Mouse (Mus musculus) erythroblast, embryonic 14.5 days (primary cell): ENCODE results near the gene Mrpl2. TPM values are rescaled to one million over a fixed set of nuclear protein-coding genes. Genes with fewer than 3 reads are reported as not detected.

ENCODE experiments used
- H3K27me3 ChIP-seq: 2 replicates; pipeline ENCODE4 v1.6.1; 2012; ENCODE audit warnings: inconsistent platforms; ENCODE audit not compliant: control insufficient read depth
- H3K36me3 ChIP-seq: 2 replicates; pipeline ENCODE4 v1.6.1; 2012; ENCODE audit warnings: mild to moderate bottlenecking, inconsistent platforms; ENCODE audit not compliant: control insufficient read depth
- H3K4me1 ChIP-seq: 2 replicates; pipeline ENCODE4 v1.6.1; 2012; ENCODE audit warnings: inconsistent platforms; ENCODE audit not compliant: control insufficient read depth
- H3K4me3 ChIP-seq: replicated peaks from 2 replicates; pipeline ENCODE3; 2012; ENCODE audit warnings: moderate library complexity, mild to moderate bottlenecking, inconsistent platforms
- H3K9me3 ChIP-seq: 2 replicates; pipeline ENCODE4 v1.6.1; 2012; ENCODE audit warnings: low read length, inconsistent platforms, mixed read lengths; ENCODE audit not compliant: control insufficient read depth
- GATA1 ChIP-seq: IDR thresholded peaks from 2 replicates; pipeline ENCODE4 v1.6.1; 2012; ENCODE audit warnings: low read length, inconsistent platforms, mixed read lengths
- TAL1 ChIP-seq: IDR thresholded peaks from 3 replicates; pipeline ENCODE4 v1.6.1; 2012; ENCODE audit warnings: low read length, inconsistent platforms, mixed read lengths
- polyA plus RNA-seq: library from polyadenylated mRNA; stranded (reverse); fragments of >175 nt; gene quantifications from 2 replicates; pipeline ENCODE4 v1.2.3, GENCODE M21; 2012

Gene Mrpl2
- polyA plus RNA-seq, 1 experiment: 34.1 TPM

GRCm38 (mm10) chr17:46611316-46611715 lies 34.7 kb upstream of the Mrpl2 start:
- Histone ChIP-seq H3K27me3 (no peaks in the 10 kb centered on the region), H3K4me1 (peaks cover 3% of the 10 kb centered on the region), H3K4me3 (no peak overlapping the region), H3K36me3 (no peaks in the 10 kb centered on the region), H3K9me3 (no peaks in the 10 kb centered on the region)
- TF ChIP-seq TAL1 (no peak), GATA1 (no peak)

GRCm38 (mm10) chr17:46612189-46612588 lies 33.8 kb upstream of the Mrpl2 start:
- H3K4me3 ChIP-seq: no peak overlapping the region
- H3K9me3 ChIP-seq: no peaks in the 10 kb centered on the region
- TF ChIP-seq TAL1 (no peak), GATA1 (no peak)
- H3K36me3 ChIP-seq: no peaks in the 10 kb centered on the region
- H3K4me1 ChIP-seq: peaks cover 3% of the 10 kb centered on the region
- no peaks in the 10 kb centered on the region for H3K27me3 ChIP-seq

DNA sequence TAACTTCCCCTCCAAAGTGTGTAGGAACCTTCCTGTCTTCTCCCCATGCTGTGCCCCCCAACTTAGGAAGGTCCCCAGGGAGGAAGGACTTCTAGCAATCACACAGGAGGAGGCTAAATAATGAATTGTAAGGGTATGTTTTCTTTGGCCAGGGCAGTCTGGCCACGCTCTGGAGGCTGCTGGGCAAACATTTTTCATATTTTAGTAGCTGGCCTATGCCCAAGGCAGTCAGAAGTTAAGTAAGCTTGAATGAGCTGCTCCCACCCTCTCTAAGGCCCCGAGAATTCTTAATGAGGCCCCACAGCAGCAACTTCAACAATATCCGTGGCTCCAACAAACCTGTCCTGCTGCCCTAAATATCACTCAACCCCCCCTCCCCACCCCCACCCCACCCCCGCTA lies 33.2 kb upstream of the Mrpl2 start:
- Histone ChIP-seq H3K9me3 (no peaks in the 10 kb centered on the region), H3K4me3 (no peak overlapping the region), H3K4me1 (peaks cover 3% of the 10 kb centered on the region), H3K27me3 (no peaks in the 10 kb centered on the region), H3K36me3 (no peaks in the 10 kb centered on the region)
- TF ChIP-seq TAL1: no peak
- TF ChIP-seq GATA1: no peak

DNA sequence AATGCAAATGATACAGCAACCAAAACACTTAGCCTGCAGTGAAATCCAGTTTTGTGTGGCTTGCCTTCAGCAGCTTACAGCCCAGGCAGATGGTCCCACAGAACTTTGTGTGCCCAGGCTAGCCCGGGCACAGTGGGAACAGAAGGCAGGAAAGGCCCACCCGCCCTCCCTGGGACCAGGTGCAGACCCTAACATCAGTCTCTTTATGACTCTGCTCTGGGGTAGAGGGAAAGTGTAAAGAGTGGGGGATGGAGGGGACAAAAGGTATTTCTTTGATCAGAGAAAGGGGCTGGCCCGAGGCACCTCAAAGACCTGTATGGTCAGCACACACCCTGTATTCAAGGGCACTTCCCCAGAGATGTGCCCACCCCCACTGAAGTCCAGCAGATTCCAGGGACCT lies 32.8 kb upstream of the Mrpl2 start:
- TF ChIP-seq GATA1 (no peak), TAL1 (no peak)
- Histone ChIP-seq H3K36me3 (no peaks in the 10 kb centered on the region), H3K4me1 (peaks cover 3% of the 10 kb centered on the region), H3K4me3 (no peak overlapping the region), H3K9me3 (no peaks in the 10 kb centered on the region), H3K27me3 (no peaks in the 10 kb centered on the region)

DNA sequence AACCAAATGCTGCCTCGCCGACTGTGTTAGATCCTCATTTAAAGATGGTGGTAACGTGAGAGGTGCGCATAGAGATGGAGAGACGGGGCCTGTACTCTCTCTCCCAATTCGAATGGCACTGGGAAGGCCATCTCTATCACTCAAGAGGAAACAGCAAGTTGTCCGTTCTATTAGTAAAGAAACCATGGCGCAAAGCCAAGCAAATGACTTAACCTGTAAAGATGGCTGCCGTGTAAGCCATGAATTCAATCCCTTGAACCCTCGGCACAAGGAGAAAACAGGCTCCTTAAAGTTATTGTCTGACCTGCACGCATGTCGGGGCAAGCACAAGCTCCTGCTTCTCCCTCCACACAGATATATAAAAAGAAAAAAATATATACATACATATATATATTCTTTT lies 28.2 kb upstream of the Mrpl2 start:
- H3K4me3 ChIP-seq: no peak overlapping the region
- peaks cover 2% of the 10 kb centered on the region; the same call in 1 of the 2 replicates for H3K27me3 ChIP-seq
- no peaks in the 10 kb centered on the region for H3K4me1 ChIP-seq
- no peaks in the 10 kb centered on the region for H3K36me3 ChIP-seq
- no peaks in the 10 kb centered on the region for H3K9me3 ChIP-seq
- no peak for TF ChIP-seq TAL1
- no peak for TF ChIP-seq GATA1

- no peaks in the 10 kb centered on the region for H3K36me3 ChIP-seq
- no peak for TF ChIP-seq TAL1
- TF ChIP-seq GATA1: no peak
- H3K9me3 ChIP-seq: no peaks in the 10 kb centered on the region
- no peak overlapping the region for H3K4me3 ChIP-seq
- H3K27me3 ChIP-seq: peaks cover 2% of the 10 kb centered on the region; the same call in 1 of the 2 replicates
- no peaks in the 10 kb centered on the region for H3K4me1 ChIP-seq
Measured at GRCm38 (mm10) chr17:46618394-46618768, 27.6 kb upstream of the Mrpl2 start.

DNA sequence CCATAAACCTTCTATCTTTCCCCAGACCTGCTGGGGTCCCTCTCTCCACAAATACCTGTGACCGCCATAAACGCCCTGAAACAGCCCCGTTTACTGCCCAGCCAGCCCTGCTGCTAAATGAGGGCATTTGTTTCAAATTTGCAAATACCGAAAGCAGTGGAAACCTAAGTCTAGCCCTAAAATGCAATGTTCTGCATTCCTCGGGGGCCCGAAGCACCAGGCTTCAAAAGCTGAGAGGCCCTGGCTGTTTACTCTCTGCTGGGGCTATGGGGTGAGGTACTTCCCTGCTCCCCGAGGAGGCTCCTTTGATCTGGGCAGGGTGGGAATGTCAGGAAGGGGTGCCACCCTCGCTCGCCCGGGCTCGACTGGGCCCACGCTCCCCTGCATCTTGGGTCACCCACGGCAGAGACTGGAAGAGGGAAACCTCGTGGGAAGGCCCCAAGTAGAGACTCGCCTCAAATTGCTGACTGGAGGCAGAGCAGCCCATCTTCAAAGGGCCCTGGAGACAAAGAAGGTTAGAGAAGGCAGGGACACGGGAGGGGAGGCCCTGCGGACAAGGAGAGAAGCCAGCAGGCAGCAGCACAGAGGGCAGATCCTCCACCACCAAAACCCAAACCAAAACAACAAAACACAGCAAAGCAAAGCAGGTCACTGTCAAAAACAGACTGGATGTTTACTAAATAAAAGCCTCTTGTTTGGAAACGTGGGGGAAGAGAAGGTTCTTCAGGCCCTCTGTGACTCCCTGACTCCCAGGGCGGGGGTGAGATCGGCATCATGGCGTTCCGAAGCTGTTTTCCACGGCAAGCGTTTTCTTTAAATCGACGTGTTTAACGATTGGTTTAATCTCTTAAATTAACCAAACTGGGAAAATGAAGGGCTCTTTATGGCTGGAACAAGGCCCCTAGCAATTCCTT lies 27.0 kb upstream of the Mrpl2 start:
- TF ChIP-seq GATA1: no peak

DNA sequence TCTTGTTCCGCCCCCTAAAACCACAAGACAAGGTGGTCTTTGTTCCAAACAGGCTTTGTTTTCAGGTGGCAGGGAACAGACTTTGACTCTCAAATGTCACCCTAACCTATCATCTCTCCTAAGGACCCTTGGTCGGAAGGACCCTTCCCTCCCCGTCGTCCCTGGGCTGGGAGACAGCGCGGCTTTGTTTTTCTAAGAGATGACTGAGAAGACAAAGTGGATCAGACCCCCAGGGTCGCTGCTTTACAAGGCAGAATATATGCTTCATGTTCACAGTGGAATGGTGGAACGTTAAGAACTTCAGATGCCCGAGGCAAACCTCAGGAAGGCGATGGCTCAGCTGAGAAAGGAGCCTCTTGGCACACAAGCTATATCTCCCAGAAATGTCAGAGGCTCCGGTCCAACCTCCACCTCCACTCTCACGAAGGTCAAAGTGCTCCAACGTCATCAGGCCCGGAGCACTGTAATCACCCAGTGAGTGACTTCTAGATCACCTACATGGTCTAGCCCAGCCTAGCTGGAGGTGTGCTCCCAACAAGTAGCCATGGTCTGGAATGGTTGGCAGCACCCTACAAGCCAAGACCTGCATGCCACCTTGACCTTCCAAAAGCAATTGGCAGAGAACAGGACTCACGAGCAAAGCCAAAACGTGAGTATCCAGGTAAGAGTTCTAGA lies 26.2 kb upstream of the Mrpl2 start:
- peaks cover 8% of the 10 kb centered on the region; the same call in 1 of the 2 replicates for H3K27me3 ChIP-seq
- H3K4me3 ChIP-seq: no peak overlapping the region
- no peaks in the 10 kb centered on the region for H3K9me3 ChIP-seq
- TF ChIP-seq TAL1 (no peak), GATA1 (no peak)
- H3K36me3 ChIP-seq: no peaks in the 10 kb centered on the region
- H3K4me1 ChIP-seq: no peaks in the 10 kb centered on the region; the same call in 1 of the 2 replicates

More for the DNA sequence above, 27.0 kb upstream of the Mrpl2 start:
- Histone ChIP-seq H3K4me1 (no peaks in the 10 kb centered on the region; the same call in 1 of the 2 replicates), H3K27me3 (peaks cover 3% of the 10 kb centered on the region; the same call in 1 of the 2 replicates), H3K9me3 (no peaks in the 10 kb centered on the region), H3K36me3 (no peaks in the 10 kb centered on the region), H3K4me3 (no peak overlapping the region)

DNA sequence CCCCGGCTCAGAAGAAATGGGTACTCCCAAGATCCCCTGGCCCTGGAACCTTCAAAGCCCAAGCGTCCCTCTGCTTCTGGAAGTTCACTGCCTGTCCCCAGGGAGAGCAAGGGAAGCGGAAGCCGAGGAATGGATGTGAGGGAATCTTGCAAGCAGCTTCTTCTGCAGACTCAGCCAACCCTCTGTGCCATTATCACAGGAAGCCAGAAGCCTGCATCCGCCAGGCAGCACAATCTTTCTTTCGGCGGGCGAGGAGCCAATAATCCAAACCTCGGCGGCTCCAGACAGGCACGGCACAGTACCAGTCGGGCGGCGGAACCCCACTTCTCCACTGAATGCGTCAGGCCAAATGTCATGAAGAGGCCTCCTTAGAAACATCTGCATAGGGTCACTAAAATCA lies 24.7 kb upstream of the Mrpl2 start:
- Histone ChIP-seq H3K27me3 (peaks cover 10% of the 10 kb centered on the region), H3K4me1 (no peaks in the 10 kb centered on the region; the same call in 1 of the 2 replicates), H3K9me3 (no peaks in the 10 kb centered on the region), H3K36me3 (no peaks in the 10 kb centered on the region), H3K4me3 (no peak overlapping the region)
- TF ChIP-seq TAL1 (no peak), GATA1 (no peak)
